Mouse (Mus musculus): ENCODE measurements at regions not wholly inside any gene's neighbourhood (a gene's known extent, or its start where the extent isn't known, plus 50 kb on each side); places are given as distances from the start of the nearest gene placed in this dataset.

GRCm38 (mm10) chr4:152928422-152928985 is 450.8 kb upstream of the Kcnab2 start:
- Histone ChIP-seq H3K27ac (ENCODE audit: low read depth) (no peak overlapping the region), H3K4me2 (ENCODE audit: low read depth, low read length) (no peak overlapping the region), H3K4me3 (ENCODE audit: low read depth, low read length) (no peak overlapping the region), H3K27me3 (ENCODE audit: control insufficient read depth, insufficient read depth, low read length) (no peaks in the 10 kb centered on the region), H3K4me1 (ENCODE audit: control insufficient read depth, insufficient read depth) (no peaks in the 10 kb centered on the region), H3K9ac (replicated peaks; ENCODE audit: low read depth, low read length) (no peak overlapping the region), H3K9me3 (replicated peaks; ENCODE audit: control insufficient read depth, low read length) (0 out of 2 replicates have a peak, but pooled peaks cover 3% of the 10 kb centered on the region), H3K36me3 (replicated peaks; ENCODE audit: control insufficient read depth, insufficient read depth, low read length) (no peaks in the 10 kb centered on the region)
- no peak for ATAC-seq (ENCODE audit: insufficient read depth, low read depth)
- DNase-seq (ENCODE audit: low spot score): no peak
- TF ChIP-seq CTCF (IDR thresholded peaks at IDR 0.05; ENCODE audit: low read depth) (no peak), EP300 (IDR thresholded peaks at IDR 0.05; ENCODE audit: low read depth) (no peak)
- 43% methylated on average over 5 of the region's 5 CpGs for WGBS

GRCm38 (mm10) chr4:152920261-152920660 is 442.6 kb upstream of the Kcnab2 start:
- DNase-seq (ENCODE audit: low spot score) (no peak), ATAC-seq (ENCODE audit: insufficient read depth, low read depth) (no peak)
- no peaks in the 10 kb centered on the region for H3K4me1 ChIP-seq (ENCODE audit: control insufficient read depth, insufficient read depth)
- H3K4me2 ChIP-seq (ENCODE audit: low read depth, low read length): no peak overlapping the region
- WGBS: 62% methylated on average over 3 of the region's 3 CpGs
- no peaks in the 10 kb centered on the region for H3K36me3 ChIP-seq (replicated peaks; ENCODE audit: control insufficient read depth, insufficient read depth, low read length)
- H3K9ac ChIP-seq (replicated peaks; ENCODE audit: low read depth, low read length): no peak overlapping the region
- no peak overlapping the region for H3K4me3 ChIP-seq (ENCODE audit: low read depth, low read length)
- 0 out of 2 replicates have a peak, but pooled peaks cover 3% of the 10 kb centered on the region for H3K9me3 ChIP-seq (replicated peaks; ENCODE audit: control insufficient read depth, low read length)
- no peaks in the 10 kb centered on the region for H3K27me3 ChIP-seq (ENCODE audit: control insufficient read depth, insufficient read depth, low read length)
- H3K27ac ChIP-seq (ENCODE audit: low read depth): no peak overlapping the region
- TF ChIP-seq CTCF (IDR thresholded peaks at IDR 0.05; ENCODE audit: low read depth) (no peak), EP300 (IDR thresholded peaks at IDR 0.05; ENCODE audit: low read depth) (no peak)

GRCm38 (mm10) chr4:152919851-152920250 is 442.2 kb upstream of the Kcnab2 start:
- ATAC-seq (ENCODE audit: insufficient read depth, low read depth) (no peak), DNase-seq (ENCODE audit: low spot score) (no peak)
- no peaks in the 10 kb centered on the region for H3K27me3 ChIP-seq (ENCODE audit: control insufficient read depth, insufficient read depth, low read length)
- 68% methylated on average over 1 of the region's 1 CpGs for WGBS
- no peak overlapping the region for H3K27ac ChIP-seq (ENCODE audit: low read depth)
- 0 out of 2 replicates have a peak, but pooled peaks cover 3% of the 10 kb centered on the region for H3K9me3 ChIP-seq (replicated peaks; ENCODE audit: control insufficient read depth, low read length)
- no peaks in the 10 kb centered on the region for H3K36me3 ChIP-seq (replicated peaks; ENCODE audit: control insufficient read depth, insufficient read depth, low read length)
- no peak overlapping the region for H3K9ac ChIP-seq (replicated peaks; ENCODE audit: low read depth, low read length)
- H3K4me3 ChIP-seq (ENCODE audit: low read depth, low read length): no peak overlapping the region
- TF ChIP-seq EP300 (IDR thresholded peaks at IDR 0.05; ENCODE audit: low read depth) (no peak), CTCF (IDR thresholded peaks at IDR 0.05; ENCODE audit: low read depth) (no peak)
- no peaks in the 10 kb centered on the region for H3K4me1 ChIP-seq (ENCODE audit: control insufficient read depth, insufficient read depth)
- no peak overlapping the region for H3K4me2 ChIP-seq (ENCODE audit: low read depth, low read length)

GRCm38 (mm10) chr4:152916576-152916975 is 438.9 kb upstream of the Kcnab2 start:
- no peaks in the 10 kb centered on the region for H3K4me1 ChIP-seq (ENCODE audit: control insufficient read depth, insufficient read depth)
- 0 out of 2 replicates have a peak, but pooled peaks cover under 1% of the 10 kb centered on the region for H3K9me3 ChIP-seq (replicated peaks; ENCODE audit: control insufficient read depth, low read length)
- no peak overlapping the region for H3K4me2 ChIP-seq (ENCODE audit: low read depth, low read length)
- no peaks in the 10 kb centered on the region for H3K36me3 ChIP-seq (replicated peaks; ENCODE audit: control insufficient read depth, insufficient read depth, low read length)
- H3K4me3 ChIP-seq (ENCODE audit: low read depth, low read length): no peak overlapping the region
- no peak for DNase-seq (ENCODE audit: low spot score)
- WGBS: 48% methylated on average over 7 of the region's 7 CpGs
- no peaks in the 10 kb centered on the region for H3K27me3 ChIP-seq (ENCODE audit: control insufficient read depth, insufficient read depth, low read length)
- no peak for ATAC-seq (ENCODE audit: insufficient read depth, low read depth)
- no peak overlapping the region for H3K9ac ChIP-seq (replicated peaks; ENCODE audit: low read depth, low read length)
- no peak overlapping the region for H3K27ac ChIP-seq (ENCODE audit: low read depth)
- TF ChIP-seq CTCF (IDR thresholded peaks at IDR 0.05; ENCODE audit: low read depth): no peak
- no peak for TF ChIP-seq EP300 (IDR thresholded peaks at IDR 0.05; ENCODE audit: low read depth)

- Histone ChIP-seq H3K4me2 (ENCODE audit: low read depth, low read length) (no peak overlapping the region), H3K27ac (ENCODE audit: low read depth) (no peak overlapping the region), H3K9ac (replicated peaks; ENCODE audit: low read depth, low read length) (no peak overlapping the region), H3K4me1 (ENCODE audit: control insufficient read depth, insufficient read depth) (no peaks in the 10 kb centered on the region), H3K27me3 (ENCODE audit: control insufficient read depth, insufficient read depth, low read length) (no peaks in the 10 kb centered on the region), H3K4me3 (ENCODE audit: low read depth, low read length) (no peak overlapping the region), H3K36me3 (replicated peaks; ENCODE audit: control insufficient read depth, insufficient read depth, low read length) (no peaks in the 10 kb centered on the region), H3K9me3 (replicated peaks; ENCODE audit: control insufficient read depth, low read length) (no peaks in the 10 kb centered on the region)
- 23% methylated on average over 10 of the region's 10 CpGs for WGBS
- ATAC-seq (ENCODE audit: insufficient read depth, low read depth) (no peak), DNase-seq (ENCODE audit: low spot score) (no peak)
- no peak for TF ChIP-seq EP300 (IDR thresholded peaks at IDR 0.05; ENCODE audit: low read depth)
- TF ChIP-seq CTCF (IDR thresholded peaks at IDR 0.05; ENCODE audit: low read depth): no peak
Measured at GRCm38 (mm10) chr4:152913497-152913896, 435.8 kb upstream of the Kcnab2 start.

- Histone ChIP-seq H3K27me3 (ENCODE audit: control insufficient read depth, insufficient read depth, low read length) (no peaks in the 10 kb centered on the region), H3K9ac (replicated peaks; ENCODE audit: low read depth, low read length) (no peak overlapping the region), H3K4me2 (ENCODE audit: low read depth, low read length) (no peak overlapping the region), H3K4me1 (ENCODE audit: control insufficient read depth, insufficient read depth) (no peaks in the 10 kb centered on the region), H3K36me3 (replicated peaks; ENCODE audit: control insufficient read depth, insufficient read depth, low read length) (no peaks in the 10 kb centered on the region), H3K27ac (ENCODE audit: low read depth) (no peak overlapping the region), H3K9me3 (replicated peaks; ENCODE audit: control insufficient read depth, low read length) (no peaks in the 10 kb centered on the region), H3K4me3 (ENCODE audit: low read depth, low read length) (no peak overlapping the region)
- no peak for TF ChIP-seq EP300 (IDR thresholded peaks at IDR 0.05; ENCODE audit: low read depth)
- TF ChIP-seq CTCF (IDR thresholded peaks at IDR 0.05; ENCODE audit: low read depth): no peak
- WGBS: 84% methylated on average over 10 of the region's 10 CpGs
- ATAC-seq (ENCODE audit: insufficient read depth, low read depth) (no peak), DNase-seq (ENCODE audit: low spot score) (no peak)
Measured at GRCm38 (mm10) chr4:152912846-152913245, 435.2 kb upstream of the Kcnab2 start.

All from heart, postnatal 0 days (tissue).